Mouse (Mus musculus) liver, embryonic 12.5 days (tissue): ENCODE measurements around the gene Fam71f1. TPM values are rescaled to one million over a fixed set of nuclear protein-coding genes. Genes with fewer than 3 reads are reported as not detected.

Experiments
- ATAC-seq: fragments of 200-750 bp; cut with Nextera tagmentation; 2 replicates; pipeline ENCODE4 v1.8.0; 2017; ENCODE audit warnings: moderate number of reproducible peaks, mild to moderate bottlenecking, moderate library complexity
- H3K27ac ChIP-seq: fragments of 300-500 bp; sonication (generic); 2 replicates; pipeline ENCODE4 v1.5.1; 2016; ENCODE audit warnings: mild to moderate bottlenecking
- H3K27me3 ChIP-seq: fragments of 300-500 bp; sonication (generic); replicated peaks from 2 replicates; pipeline ENCODE4 v1.6.1; 2016; ENCODE audit warnings: mild to moderate bottlenecking, moderate library complexity
- H3K36me3 ChIP-seq: fragments of 300-500 bp; sonication (generic); 2 replicates; pipeline ENCODE4 v1.6.1; 2016; ENCODE audit warnings: mild to moderate bottlenecking, moderate library complexity
- H3K4me1 ChIP-seq: fragments of 300-500 bp; sonication (generic); 2 replicates; pipeline ENCODE4 v1.6.1; 2016
- H3K4me2 ChIP-seq: fragments of 300-500 bp; sonication (generic); 2 replicates; pipeline ENCODE4 v1.6.1; 2016; ENCODE audit warnings: mild to moderate bottlenecking, moderate library complexity
- H3K4me3 ChIP-seq: fragments of 300-500 bp; sonication (generic); 2 replicates; pipeline ENCODE4 v1.5.1; 2016; ENCODE audit warnings: mild to moderate bottlenecking, moderate library complexity
- H3K9ac ChIP-seq: fragments of 300-500 bp; sonication (generic); 2 replicates; pipeline ENCODE4 v1.6.1; 2016; ENCODE audit warnings: mild to moderate bottlenecking, moderate library complexity
- H3K9me3 ChIP-seq: fragments of 300-500 bp; sonication (generic); replicated peaks from 2 replicates; pipeline ENCODE4 v1.6.1; 2016; ENCODE audit warnings: mild to moderate bottlenecking, moderate library complexity
- WGBS: fragments of 180-500 bp; shearing (Covaris S2); methylation state at CpG from one replicate; pipeline ENCODE4 v1.1.7; 2016; ENCODE audit not compliant: insufficient replicate concordance; 5-methylcytosine and 5-hydroxymethylcytosine counted together
- polyA plus RNA-seq: library from polyadenylated mRNA; unstranded; fragments of >200 nt; fragmentation: Nextera tagmentation; extraction: Ambion mirVana; gene quantifications from 2 replicates; pipeline ENCODE4 v1.2.1, GENCODE M21; 2016

Fam71f1 gene
- polyA plus RNA-seq, 1 experiment from 2014 or later, result not detected

GRCm38 (mm10) chr6:29379954-29380353, 61.0 kb downstream of the Fam71f1 start:
- peaks cover 11% of the 10 kb centered on the region for H3K4me1 ChIP-seq
- ATAC-seq, result no peak

DNA sequence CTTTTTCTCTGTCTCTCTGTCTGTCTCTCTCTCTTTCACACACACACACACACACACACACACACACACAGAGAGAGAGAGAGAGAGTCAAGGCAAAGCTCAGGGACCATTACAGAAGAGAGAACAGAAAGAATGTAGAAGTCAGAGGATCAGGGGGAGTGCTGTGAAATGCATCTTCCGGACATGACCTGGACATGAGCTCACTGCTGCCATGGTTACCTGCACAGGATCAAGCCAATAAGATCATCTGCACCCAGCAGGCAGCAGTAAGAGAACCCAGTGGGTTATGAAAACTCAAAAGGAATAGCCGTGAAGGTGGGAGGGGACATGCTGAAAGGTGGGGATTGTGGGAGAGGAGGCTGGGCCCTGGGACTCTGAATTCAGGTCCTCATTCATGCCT, 63.5 kb downstream of the Fam71f1 start:
- Histone ChIP-seq H3K9me3 (no peaks in the 10 kb centered on the region), H3K4me2 (no peak overlapping the region), H3K9ac (no peak overlapping the region), H3K27ac (no peak overlapping the region), H3K4me1 (peaks cover 12% of the 10 kb centered on the region), H3K27me3 (0 out of 2 replicates have a peak, but pooled peaks cover 10% of the 10 kb centered on the region), H3K36me3 (peaks cover 13% of the 10 kb centered on the region), H3K4me3 (no peak overlapping the region)
- no peak for ATAC-seq
- 64% methylated on average over 2 of the region's 2 CpGs for WGBS

More at GRCm38 (mm10) chr6:29379954-29380353, 61.0 kb downstream of the Fam71f1 start:
- Histone ChIP-seq H3K36me3 (peaks cover 38% of the 10 kb centered on the region), H3K27ac (no peak overlapping the region), H3K4me3 (no peak overlapping the region), H3K4me2 (no peak overlapping the region), H3K9me3 (no peaks in the 10 kb centered on the region), H3K9ac (no peak overlapping the region), H3K27me3 (no peaks in the 10 kb centered on the region)
- WGBS, result 57% methylated on average over 6 of the region's 6 CpGs

Other genes starting within 250 kb of the Fam71f1 start
- 23.2 and 27.2 TPM in 2 replicates for gene Rbm28, start 154.1 kb upstream of the Fam71f1 start, polyA plus RNA-seq
- gene Prrt4, start 139.6 kb upstream of the Fam71f1 start, polyA plus RNA-seq, result 0.07 and 0.12 TPM in 2 replicates
- 13.7 and 14.3 TPM in 2 replicates for gene Impdh1, start 102.8 kb upstream of the Fam71f1 start, polyA plus RNA-seq
- 19.1 and 20.0 TPM in 2 replicates for gene Hilpda, start 46.7 kb upstream of the Fam71f1 start, polyA plus RNA-seq
- 0.20 and 0.31 TPM in 2 replicates for gene Fam71f2, start 39.5 kb upstream of the Fam71f1 start, polyA plus RNA-seq
- 127 and 131 TPM in 2 replicates for gene Calu, start 28.9 kb downstream of the Fam71f1 start, polyA plus RNA-seq
- gene Opn1sw, start 69.3 kb downstream of the Fam71f1 start, polyA plus RNA-seq, result 0.08 TPM in 1 of 2 replicates, not detected in the other
- 0.94 and 1.8 TPM in 2 replicates for gene Ccdc136, start 77.2 kb downstream of the Fam71f1 start, polyA plus RNA-seq
- 2.2 and 2.8 TPM in 2 replicates for gene Flnc, start 114.1 kb downstream of the Fam71f1 start, polyA plus RNA-seq
- gene Atp6v1f, start 148.6 kb downstream of the Fam71f1 start, polyA plus RNA-seq, result 149 and 161 TPM in 2 replicates
- not detected in 2 replicates for gene Atp6v1fnb, start 152.3 kb downstream of the Fam71f1 start, polyA plus RNA-seq
- 2.8 and 3.2 TPM in 2 replicates for gene Kcp, start 188.8 kb downstream of the Fam71f1 start, polyA plus RNA-seq
- gene Irf5, start 207.5 kb downstream of the Fam71f1 start, polyA plus RNA-seq, result 5.9 and 7.2 TPM in 2 replicates